Mouse (Mus musculus) urinary bladder, postnatal 14 days (tissue): ENCODE data around the gene Foxj3.

Experiments
- DNase-seq: peaks from one replicate; pipeline ENCODE4 v3.0.0; 2021; ENCODE audit warnings: low spot score

Foxj3 gene

DNA sequence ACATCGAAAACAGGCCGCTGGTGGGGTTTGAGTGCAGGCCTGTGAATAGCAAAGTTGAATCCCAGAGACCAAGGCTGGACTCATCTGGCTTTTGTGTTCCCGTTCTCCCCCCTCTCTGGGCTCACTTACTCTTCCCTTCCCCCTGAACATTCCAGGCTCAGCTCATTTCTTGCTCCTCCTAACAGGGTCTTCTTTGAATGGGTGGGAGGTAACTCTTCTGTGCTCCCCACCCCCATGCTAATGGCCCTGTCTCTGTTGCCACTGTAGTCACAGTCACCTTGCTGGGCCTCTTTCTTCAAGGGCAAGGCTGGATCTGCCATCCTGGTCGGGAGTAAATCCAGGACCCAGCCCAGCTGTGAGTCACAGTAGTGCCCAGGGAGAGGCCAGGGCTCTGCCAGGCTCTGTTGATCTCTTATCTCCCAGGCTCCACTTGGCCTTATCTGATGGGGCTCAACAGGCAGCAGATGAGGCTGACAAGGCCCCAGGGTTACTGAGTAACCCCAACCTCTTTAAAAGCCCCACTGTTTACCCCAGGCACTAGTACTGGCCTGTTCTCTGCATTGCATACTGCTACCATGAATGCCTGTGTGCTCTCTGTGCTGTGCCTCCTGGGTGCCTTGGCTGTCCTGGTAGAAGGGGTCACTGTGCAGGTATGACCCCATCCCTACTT lies 100.5 kb downstream of the Foxj3 start, which contains the start of gene Guca2a:
Guca2a (plus strand) TSS at position 529 of the 670 bp plus-strand sequence.
- peak; percentile 78 for DNase-seq

GRCm38 (mm10) chr4:119637946-119638345 lies 101.1 kb downstream of the Foxj3 start:
- no peak for DNase-seq

DNA sequence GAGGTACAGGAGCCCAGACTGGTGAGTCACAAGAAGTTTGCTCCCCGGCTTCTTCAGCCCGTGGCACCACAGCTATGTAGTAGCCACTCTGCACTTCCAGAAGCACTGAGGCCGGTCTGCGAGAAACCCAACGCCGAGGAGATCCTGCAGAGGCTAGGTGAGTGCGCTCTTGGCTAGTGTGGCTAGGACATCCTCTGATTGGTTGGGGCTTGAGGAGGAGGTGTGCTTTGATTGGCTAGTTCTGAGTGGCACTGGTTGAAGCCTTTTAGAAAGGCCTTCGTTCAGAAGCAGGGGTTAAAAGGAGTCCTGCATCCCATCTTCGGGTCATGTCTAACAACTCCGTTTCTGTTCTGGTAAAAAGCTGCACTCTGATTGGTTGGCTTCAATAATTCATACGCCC lies 101.9 kb downstream of the Foxj3 start:
- DNase-seq = no peak

DNA sequence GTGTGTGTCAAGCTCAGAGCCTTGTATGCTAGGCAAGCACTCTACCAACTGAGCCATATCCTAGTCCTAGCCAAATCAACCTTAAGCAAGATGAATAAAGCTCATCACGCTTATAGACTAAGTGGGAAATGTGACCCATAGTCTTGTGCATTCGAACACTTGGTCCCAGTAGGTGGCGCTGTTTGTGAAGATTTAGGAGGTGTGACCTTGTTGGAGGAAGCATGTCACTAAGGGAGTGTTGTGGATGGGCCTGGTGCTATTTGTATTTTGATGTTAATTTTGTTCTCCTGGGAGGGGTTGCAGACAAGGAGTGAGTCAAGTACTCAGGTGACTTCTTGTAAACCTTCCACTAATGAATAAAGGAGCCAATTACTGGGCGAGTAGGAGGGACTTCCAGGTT lies 105.9 kb downstream of the Foxj3 start:
- no peak for DNase-seq

GRCm38 (mm10) chr4:119657011-119657410 lies 120.2 kb downstream of the Foxj3 start:
- DNase-seq = no peak

GRCm38 (mm10) chr4:119658246-119658645 lies 121.4 kb downstream of the Foxj3 start:
- no peak for DNase-seq

DNA sequence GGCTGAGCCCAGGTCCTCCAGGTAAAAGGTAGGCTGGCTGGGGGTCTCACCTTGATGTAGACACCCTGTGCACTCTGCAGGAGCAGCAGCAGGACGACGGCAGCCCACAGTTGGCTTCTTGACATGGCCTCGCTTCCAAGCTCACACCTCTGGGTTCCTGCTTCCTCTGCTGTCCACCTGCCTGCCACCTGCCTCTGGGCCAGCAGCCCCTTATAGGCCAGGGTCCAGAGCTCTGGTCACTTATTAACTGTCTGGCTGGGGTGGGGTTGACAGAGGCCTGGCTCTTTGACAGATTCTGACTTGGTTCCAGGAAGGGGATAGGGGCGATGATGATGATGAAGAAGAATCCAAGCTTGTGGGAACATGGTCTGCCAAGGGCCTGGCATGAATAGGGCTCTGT lies 121.9 kb downstream of the Foxj3 start, which contains the start of gene Guca2b:
Guca2b (minus strand) TSS at position 224 of the 400 bp plus-strand sequence.
- no peak for DNase-seq

- DNase-seq = no peak
These were observed 123.2 kb downstream of the Foxj3 start for GRCm38 (mm10) chr4:119660007-119660406.

- no peak for DNase-seq
These were observed 125.3 kb downstream of the Foxj3 start for GRCm38 (mm10) chr4:119662151-119662550.

DNA sequence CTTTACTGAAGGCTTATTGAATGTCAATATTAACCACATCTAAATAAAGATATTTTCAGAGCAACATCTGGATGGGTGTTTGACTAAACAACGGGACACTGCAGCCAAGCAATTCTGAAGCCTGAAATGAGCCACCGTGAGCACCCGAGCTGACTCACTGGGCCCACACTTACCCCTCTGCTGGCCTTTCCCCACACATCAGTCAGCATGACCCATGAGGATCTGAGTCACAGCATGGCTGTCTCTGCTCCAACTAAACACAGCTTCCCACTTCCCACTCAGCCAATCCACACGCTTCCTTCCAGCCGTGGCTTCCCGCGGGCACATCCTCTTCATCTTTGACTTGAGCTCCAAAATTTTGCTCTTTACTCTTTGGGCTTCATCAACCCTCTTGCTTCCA lies 126.2 kb downstream of the Foxj3 start:
- no peak for DNase-seq

- no peak for DNase-seq
These were observed 126.7 kb downstream of the Foxj3 start for GRCm38 (mm10) chr4:119663409-119664095.

GRCm38 (mm10) chr4:119665166-119665565 lies 128.4 kb downstream of the Foxj3 start:
- no peak for DNase-seq

GRCm38 (mm10) chr4:119666116-119666515 lies 129.3 kb downstream of the Foxj3 start:
- no peak for DNase-seq

DNA sequence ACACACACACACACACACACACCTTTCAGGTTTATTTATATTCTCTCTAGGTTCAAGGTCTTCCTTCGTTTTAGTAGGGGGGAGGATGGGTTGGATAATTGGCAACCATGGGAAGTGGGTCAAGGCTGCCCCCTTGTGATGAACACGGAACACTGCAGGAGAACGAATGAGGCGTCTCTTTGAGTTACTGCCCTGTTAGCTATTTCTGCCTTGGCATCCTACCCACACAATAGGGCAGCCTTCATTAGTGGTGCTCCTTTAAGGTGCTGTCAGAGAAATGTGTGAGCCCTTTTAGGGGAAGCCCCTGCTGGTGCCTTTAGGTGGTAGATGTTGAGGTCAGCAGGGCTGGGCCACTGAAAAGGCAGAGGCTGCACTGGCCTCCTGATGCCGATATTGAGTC lies 130.7 kb downstream of the Foxj3 start:
- DNase-seq = peak; percentile 27

- DNase-seq = no peak
These were observed 131.4 kb downstream of the Foxj3 start for GRCm38 (mm10) chr4:119668185-119668584.

- DNase-seq = no peak
These were observed 131.8 kb downstream of the Foxj3 start for GRCm38 (mm10) chr4:119668596-119668995.

DNA sequence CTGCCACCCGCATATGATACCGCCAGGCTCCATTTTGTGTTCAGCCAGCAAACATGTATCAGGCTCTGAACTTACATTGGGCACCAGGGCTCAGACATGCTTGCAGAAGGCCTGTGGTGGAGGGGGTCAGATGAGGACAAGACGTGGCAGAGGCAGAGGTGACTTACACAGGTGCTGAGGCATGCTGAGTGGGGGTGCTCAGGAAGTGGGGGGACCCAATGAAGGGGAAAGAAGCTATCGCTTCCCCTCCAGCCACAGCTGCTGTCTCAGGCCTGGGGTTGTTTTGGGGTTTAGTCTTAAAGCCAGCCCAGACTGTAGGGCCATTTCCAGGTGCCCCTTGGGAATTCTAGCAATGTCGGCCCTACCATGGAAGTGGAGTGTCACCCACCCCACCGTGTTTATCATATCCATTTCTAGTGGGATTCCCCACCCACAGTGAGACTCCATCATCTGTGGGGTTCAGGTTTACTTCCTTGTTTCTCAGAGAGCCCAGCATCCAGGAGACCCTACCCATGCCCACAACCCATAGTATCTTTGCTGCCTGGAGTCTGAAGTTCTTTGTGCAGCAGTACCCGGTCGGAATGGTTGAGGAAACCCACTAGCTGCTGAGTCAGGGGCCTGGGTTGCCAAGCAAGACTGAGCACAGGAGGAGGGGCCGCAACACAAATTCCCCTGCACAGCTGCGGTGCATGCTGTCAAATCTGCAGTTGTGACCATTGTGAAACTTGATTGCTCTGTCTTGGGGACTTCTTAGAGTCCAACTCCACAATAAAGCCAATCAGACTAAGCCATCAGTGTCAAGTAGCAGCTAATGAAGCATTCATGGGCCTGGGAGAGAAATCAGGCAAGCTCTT lies 132.8 kb downstream of the Foxj3 start:
- no peak for DNase-seq

DNA sequence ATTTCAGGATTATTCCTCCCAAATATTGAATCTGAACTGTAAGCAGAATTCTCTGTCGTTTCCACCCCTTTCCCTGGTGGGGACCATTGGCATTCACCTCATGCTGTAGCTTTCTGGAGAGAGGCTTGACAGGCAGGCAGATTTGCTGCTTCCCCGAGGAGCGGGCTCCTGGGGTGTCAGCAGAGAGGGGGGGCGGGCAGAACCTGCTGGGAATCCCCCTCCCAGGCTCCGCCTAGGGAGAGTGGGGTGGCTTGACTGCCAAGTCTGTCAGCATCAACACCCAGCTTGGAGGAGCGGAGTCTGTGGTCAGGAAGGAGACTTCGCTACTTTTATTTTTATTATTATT lies 133.4 kb downstream of the Foxj3 start:
- DNase-seq = no peak

GRCm38 (mm10) chr4:119670736-119671135 lies 133.9 kb downstream of the Foxj3 start:
- no peak for DNase-seq

- DNase-seq = no peak
These were observed 134.4 kb downstream of the Foxj3 start for GRCm38 (mm10) chr4:119671164-119671563.

GRCm38 (mm10) chr4:119672685-119673084 lies 135.9 kb downstream of the Foxj3 start:
- DNase-seq = no peak
